ENCODE assay signal across 13 mouse cellular contexts in the genomic region with DNA sequence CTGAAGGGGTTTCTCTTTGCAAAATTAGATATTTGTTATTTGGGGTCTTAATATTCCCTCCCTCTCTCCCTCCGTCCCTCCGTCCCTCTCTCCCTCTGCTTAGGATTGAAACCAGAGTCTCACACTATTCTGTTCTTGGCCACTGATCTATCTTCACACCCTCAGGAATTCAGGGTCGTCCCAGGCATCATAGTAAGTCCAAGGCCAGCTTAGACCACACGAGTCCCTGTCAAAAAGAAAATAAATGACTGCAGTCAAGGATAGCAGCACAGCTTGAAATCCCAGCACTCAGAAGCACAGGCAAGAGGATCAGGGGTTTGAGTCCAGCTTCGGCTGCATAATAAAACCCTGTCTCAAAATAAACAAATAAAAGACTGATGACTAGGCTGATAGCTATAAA.
"Had no signal": no experiment of that assay in that cellular context is flagged by ENCODE, and none has a peak within 500 bp of the region (broad histone marks: within the 10 kb centered on the region; RNA-seq: fewer than 3 reads in every experiment).

No protein-coding gene starts in this region.

- DNase-seq: liver, postnatal 0 days; lung, adult 2 months; lung, postnatal 14 days; lung, postnatal 36 days; midbrain, embryonic 14.5 days; retina, postnatal 1 day; right cerebral cortex, adult 18-20 months; right cerebral cortex, postnatal 25 days; right cerebral cortex, postnatal 4 days; spleen, adult 18-20 months; thymus, postnatal 36 days had no signal

- ATAC-seq: liver, postnatal 0 days; lung, postnatal 0 days; midbrain, embryonic 16.5 days had no signal
